Mouse (Mus musculus) CH12.LX (cell line): ENCODE results near the gene Ttll6. TPM values are rescaled to one million over a fixed set of nuclear protein-coding genes. Genes with fewer than 3 reads are reported as not detected.

ENCODE experiments used
- DNase-seq: peaks from one replicate; pipeline ENCODE4 v3.0.0-alpha.2; 2013; ENCODE audit errors: extremely low read depth
- H3K27ac ChIP-seq: 2 replicates; pipeline ENCODE4 v1.5.1; 2012; ENCODE audit warnings: low read depth, mild to moderate bottlenecking, control low read depth, moderate library complexity; ENCODE audit not compliant: insufficient read depth
- H3K27me3 ChIP-seq: replicated peaks from 2 replicates; pipeline ENCODE3; 2012; ENCODE audit warnings: inconsistent platforms
- H3K36me3 ChIP-seq, 2 experiments: replicated peaks in 1 of 2; 2 replicates each; pipeline versions ENCODE3 to v1.6.1; 2012; ENCODE audit warnings: inconsistent platforms in 1 of 2, low read length in 1 of 2, mild to moderate bottlenecking in 1 of 2, mixed read lengths in 1 of 2, moderate library complexity in 1 of 2; ENCODE audit not compliant: control insufficient read depth in 1 of 2, insufficient read depth in 1 of 2
- H3K4me1 ChIP-seq, 2 experiments: 2 replicates each; pipeline ENCODE4 v1.6.1; 2012; ENCODE audit warnings: inconsistent platforms in 1 of 2, moderate library complexity in 1 of 2; ENCODE audit not compliant: insufficient read depth in 2 of 2, control insufficient read depth in 1 of 2
- H3K4me2 ChIP-seq: 2 replicates; pipeline ENCODE4 v1.6.1; 2012; ENCODE audit warnings: low read depth, mild to moderate bottlenecking, control low read depth; ENCODE audit not compliant: poor library complexity, insufficient read depth, severe bottlenecking
- H3K4me3 ChIP-seq, 3 experiments: fragments of 150-350 bp in 1 of 3; sonication (generic) in 1 of 3; replicated peaks in 1 of 3; 2 replicates each; pipeline versions ENCODE3 to v1.5.1; 2011 to 2012; ENCODE audit warnings: low read depth in 2 of 3, low read length in 2 of 3, mild to moderate bottlenecking in 2 of 3, moderate library complexity in 2 of 3, control low read depth in 1 of 3, improper control_type of control experiment in 1 of 3, inconsistent platforms in 1 of 3, mixed read lengths in 1 of 3; ENCODE audit not compliant: poor library complexity in 1 of 3
- H3K79me2 ChIP-seq: replicated peaks from 2 replicates; pipeline ENCODE4 v1.6.1; 2012; ENCODE audit warnings: mild to moderate bottlenecking, moderate library complexity; ENCODE audit not compliant: control insufficient read depth, poor library complexity, insufficient read depth, severe bottlenecking; ENCODE audit errors: extremely low read depth
- H3K9ac ChIP-seq: 2 replicates; pipeline ENCODE4 v1.6.1; 2012; ENCODE audit warnings: low read depth, mild to moderate bottlenecking, control low read depth, moderate library complexity; ENCODE audit not compliant: insufficient read depth
- H3K9me3 ChIP-seq: replicated peaks from 2 replicates; pipeline ENCODE3; 2012; ENCODE audit warnings: low read length, inconsistent platforms, mixed read lengths
- CHD2 ChIP-seq: IDR thresholded peaks from 2 replicates; pipeline ENCODE4 v1.6.1; 2011; ENCODE audit warnings: low read length, improper control_type of control experiment
- E2F4 ChIP-seq: IDR thresholded peaks from 2 replicates; pipeline ENCODE4 v1.6.1; 2011; ENCODE audit warnings: low read depth, low read length, improper control_type of control experiment; ENCODE audit not compliant: insufficient replicate concordance
- ELF1 ChIP-seq: IDR thresholded peaks from 2 replicates; pipeline ENCODE4 v1.6.1; 2014; ENCODE audit warnings: low read depth, mild to moderate bottlenecking, inconsistent platforms, low read length, improper control_type of control experiment
- GABPA ChIP-seq: IDR thresholded peaks from 2 replicates; pipeline ENCODE4 v1.6.1; 2012; ENCODE audit warnings: low read depth, low read length, improper control_type of control experiment, inconsistent platforms; ENCODE audit not compliant: insufficient replicate concordance
- IRF4 ChIP-seq: IDR thresholded peaks from 2 replicates; pipeline ENCODE4 v1.6.1; 2014; ENCODE audit warnings: low read depth, mild to moderate bottlenecking, inconsistent platforms, low read length, improper control_type of control experiment
- MAX ChIP-seq: IDR thresholded peaks from 2 replicates; pipeline ENCODE4 v1.6.1; 2011; ENCODE audit warnings: low read length, improper control_type of control experiment
- MAZ ChIP-seq: IDR thresholded peaks from 2 replicates; pipeline ENCODE4 v1.6.1; 2012; ENCODE audit warnings: low read depth, mild to moderate bottlenecking, inconsistent platforms, low read length, improper control_type of control experiment, moderate library complexity
- MXI1 ChIP-seq: IDR thresholded peaks from 2 replicates; pipeline ENCODE4 v1.6.1; 2011; ENCODE audit warnings: mild to moderate bottlenecking, low read depth, low read length, improper control_type of control experiment
- NELFE ChIP-seq: IDR thresholded peaks from 2 replicates; pipeline ENCODE4 v1.6.1; 2011; ENCODE audit warnings: low read depth, low read length, improper control_type of control experiment
- NRF1 ChIP-seq: IDR thresholded peaks from 2 replicates; pipeline ENCODE4 v1.6.1; 2014; ENCODE audit warnings: low read depth, mild to moderate bottlenecking, inconsistent platforms, low read length, improper control_type of control experiment, moderate library complexity
- POLR2A ChIP-seq: IDR thresholded peaks from 2 replicates; pipeline ENCODE4 v1.6.1; 2011; ENCODE audit warnings: low read depth, mild to moderate bottlenecking, improper control_type of control experiment, low read length
- SIN3A ChIP-seq: IDR thresholded peaks from 2 replicates; pipeline ENCODE4 v1.6.1; 2012; ENCODE audit warnings: low read length, improper control_type of control experiment, inconsistent platforms
- TBP ChIP-seq: conservative IDR thresholded peaks from 2 replicates; pipeline ENCODE4 v1.6.1; 2011; ENCODE audit warnings: low read depth, low read length, improper control_type of control experiment
- ZKSCAN1 ChIP-seq: IDR thresholded peaks from 2 replicates; pipeline ENCODE4 v1.6.1; 2012; ENCODE audit warnings: low read depth, inconsistent platforms, low read length, improper control_type of control experiment, borderline replicate concordance
- ZNF384 ChIP-seq: IDR thresholded peaks from 2 replicates; pipeline ENCODE4 v1.6.1; 2012; ENCODE audit warnings: low read depth, low read length, improper control_type of control experiment, inconsistent platforms
- dilution Hi-C: fragments of 300-500 bp; cut with MboI; formaldehyde crosslinking; loops from 2 replicates; pipeline ENCODE4 v1.14.3; 2020; ENCODE audit warnings: low sequenced_read_pairs; ENCODE audit not compliant: extremely low pct_unique_long_range_greater_than_20kb, extremely low pct_ligation_motif_present
- in situ Hi-C: fragments of 300-500 bp; cut with MboI; formaldehyde crosslinking; loops from 3 replicates; pipeline ENCODE4 v1.14.3; 2019; ENCODE audit warnings: low sequenced_read_pairs, low pct_ligation_motif_present, low pct_unique_long_range_greater_than_20kb, mixed read lengths
- polyA plus RNA-seq: library from polyadenylated mRNA; unstranded; fragments of >175 nt; gene quantifications from 2 replicates; pipeline ENCODE4 v1.2.1, GENCODE M21; 2012; ENCODE audit warnings: low read depth; ENCODE audit not compliant: insufficient read length
- total RNA-seq, 2 experiments: library from RNA; depleted of rRNA; stranded (reverse); fragments of 300-350 nt in 1 of 2; fragments of >200 nt in 1 of 2; gene quantifications; 2 replicates each; pipeline ENCODE4 v1.2.3; 2012 to 2014

The Ttll6 gene
- total and polyA plus RNA-seq, 3 experiments, result 0.09 TPM; not detected in 2

DNA sequence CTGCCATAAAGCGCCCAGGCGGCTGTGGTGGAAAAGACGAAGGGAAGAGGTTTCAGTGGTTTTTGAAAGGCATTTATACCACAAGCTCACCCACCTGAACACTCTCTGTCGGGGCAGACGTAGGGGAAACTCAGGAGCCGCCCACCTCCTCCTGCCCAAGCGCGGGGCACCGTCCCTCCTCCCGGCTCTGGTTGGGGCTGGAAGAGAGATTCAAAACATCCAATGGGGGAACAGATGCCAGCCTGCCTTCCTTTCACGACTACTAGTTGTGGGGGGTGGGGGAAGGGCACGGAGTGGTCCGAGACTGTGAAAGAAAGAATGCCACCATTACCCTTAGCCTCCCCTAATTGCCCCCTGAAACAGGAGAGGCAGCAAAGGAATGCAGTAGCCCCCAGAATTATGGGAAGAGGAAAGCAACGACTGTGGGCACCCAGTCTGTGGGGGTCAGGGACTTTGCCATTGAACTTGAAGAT lies 66.6 kb downstream of the Ttll6 start:
- TF ChIP-seq E2F4 (no peak), TBP (no peak), CHD2 (peak; percentile 74), SIN3A (no peak), NRF1 (0 out of 2 replicates have a peak, but pooled peaks have one; percentile 8), MAZ (0 out of 2 replicates have a peak, but pooled peaks have one; percentile 11), MXI1 (no peak), NELFE (no peak)
- in situ Hi-C loops, result no loop called here
- Histone ChIP-seq H3K4me2 (peak overlapping the region; percentile 98), H3K4me1 (peaks cover 0 to 41% of the 10 kb centered on the region in 2 experiments; a peak in 2 of 4 replicates), H3K9me3 (no peaks in the 10 kb centered on the region), H3K36me3 (peaks cover 0 to 22% of the 10 kb centered on the region in 2 experiments), H3K79me2 (no peaks in the 10 kb centered on the region), H3K4me3 (peak overlapping the region; percentile 58 to 69 (median 60)), H3K27me3 (no peaks in the 10 kb centered on the region), H3K9ac (peak overlapping the region; percentile 64), H3K27ac (peak overlapping the region; percentile 14; the same call in 1 of the 2 replicates)
- dilution Hi-C loops, result no loop called here
- peak; percentile 79 for DNase-seq

DNA sequence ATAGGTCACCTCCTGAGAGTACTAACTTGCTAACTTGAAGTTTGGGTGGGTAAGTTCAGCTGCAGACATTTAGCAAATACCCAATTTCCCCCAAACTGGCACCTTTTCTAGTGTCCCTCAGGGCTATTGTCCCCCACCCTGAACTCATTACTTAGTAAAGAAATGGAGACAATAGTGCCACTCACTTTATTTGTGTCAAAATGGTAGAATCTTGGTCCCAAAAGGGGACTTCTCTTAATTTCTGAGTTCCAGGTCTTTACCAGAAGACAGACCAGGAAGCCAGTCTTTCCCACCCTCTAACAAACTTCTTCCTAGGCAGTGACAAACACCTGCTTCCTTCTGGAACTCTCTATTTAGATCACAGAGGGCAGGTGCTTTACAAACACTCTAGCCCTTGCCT lies 68.2 kb downstream of the Ttll6 start:
- H3K4me1 ChIP-seq, result peaks cover 0 to 46% of the 10 kb centered on the region in 2 experiments; a peak in 2 of 4 replicates
- no peaks in the 10 kb centered on the region for H3K9me3 ChIP-seq
- no peak overlapping the region for H3K4me3 ChIP-seq
- DNase-seq, result no peak
- in situ Hi-C loops (no loop called here), dilution Hi-C loops (no loop called here)
- H3K79me2 ChIP-seq, result no peaks in the 10 kb centered on the region
- H3K9ac ChIP-seq, result no peak overlapping the region
- TF ChIP-seq MAX (no peak), CHD2 (no peak), POLR2A (no peak), GABPA (no peak), ZKSCAN1 (no peak), ZNF384 (no peak), NRF1 (no peak), IRF4 (no peak), ELF1 (no peak), MAZ (no peak), TBP (no peak)
- no peaks in the 10 kb centered on the region for H3K27me3 ChIP-seq
- peaks cover 0 to 9% of the 10 kb centered on the region in 2 experiments for H3K36me3 ChIP-seq
- H3K27ac ChIP-seq, result no peak overlapping the region
- no peak overlapping the region for H3K4me2 ChIP-seq
